Mouse (Mus musculus): Measurements from ENCODE around the gene Tfcp2l1. TPM values are rescaled to one million over a fixed set of nuclear protein-coding genes. Genes with fewer than 3 reads are reported as not detected.

Gene Tfcp2l1
- polyA plus RNA-seq, 1 experiment from 2014 or later = 2.4 TPM

DNA sequence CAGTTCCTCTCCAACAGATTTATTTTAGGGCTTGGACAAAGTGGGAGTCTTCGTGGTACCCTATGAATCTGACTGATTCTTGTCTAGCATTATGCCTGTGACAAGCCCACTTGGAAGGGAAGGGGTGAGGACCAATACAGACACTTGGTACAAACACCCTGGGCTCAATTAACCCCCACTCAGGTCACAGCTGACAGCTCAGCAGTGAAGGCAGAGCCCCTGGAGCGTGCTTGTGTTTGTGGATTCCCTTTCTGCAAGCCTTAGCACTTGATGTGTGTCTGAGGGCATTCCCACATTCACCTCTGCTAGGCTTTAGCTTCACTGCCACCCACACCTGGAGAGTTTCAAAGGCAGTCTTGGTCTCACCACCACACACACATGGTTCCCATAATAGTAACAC, 1.8 kb upstream of the Tfcp2l1 start:
- H3K4me2 ChIP-seq = no peak overlapping the region
- 47% methylated on average over 2 of the region's 2 CpGs for WGBS
- no peaks in the 10 kb centered on the region for H3K9me3 ChIP-seq
- peaks cover 6% of the 10 kb centered on the region for H3K27me3 ChIP-seq (replicated peaks)
- no peak overlapping the region for H3K9ac ChIP-seq
- H3K27ac ChIP-seq = no peak overlapping the region
- H3K4me1 ChIP-seq = no peaks in the 10 kb centered on the region
- H3K4me3 ChIP-seq (replicated peaks) = no peak overlapping the region
- H3K36me3 ChIP-seq = no peaks in the 10 kb centered on the region
- no peak for ATAC-seq (ENCODE audit: insufficient read depth, low FRiP score, low read depth)

DNA sequence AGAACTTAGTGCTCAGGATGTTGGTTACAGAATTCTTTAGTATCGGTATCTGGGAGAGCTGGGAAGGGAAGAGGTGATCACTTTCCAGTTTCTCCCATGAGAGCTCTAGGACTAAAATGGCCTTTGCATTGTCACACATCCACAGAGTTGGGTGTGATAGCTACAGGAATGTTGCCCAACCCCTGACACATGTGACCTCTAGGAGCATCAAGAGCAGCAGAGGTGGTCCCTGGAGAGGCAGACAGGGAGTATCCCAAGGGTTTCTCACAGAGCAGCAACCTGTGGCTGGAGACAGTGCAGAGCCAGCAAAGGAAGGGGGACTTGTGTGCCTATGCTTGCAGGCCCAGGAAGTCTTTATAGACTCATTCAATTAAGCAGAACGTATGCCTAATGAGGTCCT, 1.3 kb upstream of the Tfcp2l1 start:
- H3K27ac ChIP-seq = no peak overlapping the region
- H3K4me3 ChIP-seq (replicated peaks) = no peak overlapping the region
- 74% methylated on average over 2 of the region's 2 CpGs for WGBS
- H3K9me3 ChIP-seq = no peaks in the 10 kb centered on the region
- H3K4me2 ChIP-seq = no peak overlapping the region
- H3K9ac ChIP-seq = no peak overlapping the region
- peaks cover 6% of the 10 kb centered on the region for H3K27me3 ChIP-seq (replicated peaks)
- H3K4me1 ChIP-seq = no peaks in the 10 kb centered on the region
- no peaks in the 10 kb centered on the region for H3K36me3 ChIP-seq
- ATAC-seq (ENCODE audit: insufficient read depth, low FRiP score, low read depth) = no peak

DNA sequence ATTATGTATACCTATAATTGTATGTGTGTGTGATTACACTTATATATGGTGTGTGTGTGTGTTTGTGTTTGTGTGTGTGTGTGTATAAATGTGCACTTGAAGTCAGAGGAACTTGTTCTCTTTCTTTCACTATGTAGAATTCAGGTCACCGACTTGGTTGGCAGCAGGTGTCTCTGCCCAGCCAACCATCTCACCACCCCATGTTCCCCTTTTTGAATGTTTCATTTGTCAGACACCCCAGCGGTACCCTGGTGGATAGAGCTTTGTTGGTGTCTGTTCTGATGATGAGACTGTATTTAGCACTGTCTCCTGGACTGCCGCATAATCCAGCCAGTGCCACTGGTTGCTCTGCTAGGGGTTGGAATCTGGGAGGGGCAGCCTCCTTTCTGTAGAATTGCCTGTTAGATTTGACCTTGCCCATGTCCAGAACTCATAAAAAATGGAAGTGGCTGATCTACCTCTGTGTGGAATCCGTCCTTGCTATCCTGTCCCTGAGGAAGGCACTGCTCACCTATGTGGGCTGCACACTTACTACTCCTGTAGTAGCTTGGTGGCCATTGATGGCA, 5.8 kb downstream of the Tfcp2l1 start:
- ATAC-seq (ENCODE audit: insufficient read depth, low FRiP score, low read depth) = no peak
- Histone ChIP-seq H3K9ac (no peak overlapping the region), H3K4me1 (no peaks in the 10 kb centered on the region), H3K4me3 (replicated peaks) (no peak overlapping the region), H3K4me2 (no peak overlapping the region), H3K36me3 (no peaks in the 10 kb centered on the region), H3K27me3 (replicated peaks) (peaks cover 2% of the 10 kb centered on the region), H3K9me3 (no peaks in the 10 kb centered on the region), H3K27ac (no peak overlapping the region)
- 81% methylated on average over 4 of the region's 4 CpGs for WGBS

DNA sequence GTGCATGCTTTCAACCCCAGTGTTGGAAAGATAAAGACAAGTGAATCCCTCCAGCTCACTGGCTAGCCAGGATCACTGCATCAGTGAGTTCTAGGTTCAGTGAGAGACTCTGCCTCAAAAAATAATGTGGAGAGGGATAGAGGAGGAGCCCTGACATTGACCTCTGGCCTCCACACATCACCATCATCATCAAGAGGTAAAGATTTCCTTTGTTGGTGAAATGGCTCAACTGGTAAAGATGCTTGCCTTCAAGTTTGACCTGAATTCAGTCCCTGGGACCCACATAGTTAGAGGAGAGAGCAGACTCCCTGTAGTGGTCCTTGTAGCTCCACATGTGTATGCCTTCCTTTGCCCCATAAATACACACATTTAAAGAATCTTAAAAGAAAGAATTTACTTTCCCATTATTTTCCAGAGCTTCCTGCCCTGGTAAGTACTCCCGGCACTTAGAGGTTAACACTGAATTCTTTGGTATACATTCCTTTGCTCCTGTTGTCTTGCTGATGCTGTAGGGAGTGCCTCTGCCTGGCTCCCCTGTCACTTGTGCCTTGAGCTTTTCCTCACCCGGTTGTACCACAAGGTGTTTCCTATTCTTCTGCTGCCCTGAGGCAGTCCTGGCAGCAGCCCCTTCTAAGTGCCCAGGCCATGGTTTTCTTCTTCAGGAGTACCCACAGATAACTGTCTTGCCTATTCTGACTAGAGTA, 14.7 kb downstream of the Tfcp2l1 start:
- no peaks in the 10 kb centered on the region for H3K27me3 ChIP-seq (replicated peaks)
- no peak overlapping the region for H3K27ac ChIP-seq
- H3K9ac ChIP-seq = no peak overlapping the region
- no peaks in the 10 kb centered on the region for H3K36me3 ChIP-seq
- H3K9me3 ChIP-seq = no peaks in the 10 kb centered on the region
- no peaks in the 10 kb centered on the region for H3K4me1 ChIP-seq
- no peak for ATAC-seq (ENCODE audit: insufficient read depth, low FRiP score, low read depth)
- no peak overlapping the region for H3K4me3 ChIP-seq (replicated peaks)
- WGBS = 74% methylated on average over 2 of the region's 2 CpGs
- no peak overlapping the region for H3K4me2 ChIP-seq

DNA sequence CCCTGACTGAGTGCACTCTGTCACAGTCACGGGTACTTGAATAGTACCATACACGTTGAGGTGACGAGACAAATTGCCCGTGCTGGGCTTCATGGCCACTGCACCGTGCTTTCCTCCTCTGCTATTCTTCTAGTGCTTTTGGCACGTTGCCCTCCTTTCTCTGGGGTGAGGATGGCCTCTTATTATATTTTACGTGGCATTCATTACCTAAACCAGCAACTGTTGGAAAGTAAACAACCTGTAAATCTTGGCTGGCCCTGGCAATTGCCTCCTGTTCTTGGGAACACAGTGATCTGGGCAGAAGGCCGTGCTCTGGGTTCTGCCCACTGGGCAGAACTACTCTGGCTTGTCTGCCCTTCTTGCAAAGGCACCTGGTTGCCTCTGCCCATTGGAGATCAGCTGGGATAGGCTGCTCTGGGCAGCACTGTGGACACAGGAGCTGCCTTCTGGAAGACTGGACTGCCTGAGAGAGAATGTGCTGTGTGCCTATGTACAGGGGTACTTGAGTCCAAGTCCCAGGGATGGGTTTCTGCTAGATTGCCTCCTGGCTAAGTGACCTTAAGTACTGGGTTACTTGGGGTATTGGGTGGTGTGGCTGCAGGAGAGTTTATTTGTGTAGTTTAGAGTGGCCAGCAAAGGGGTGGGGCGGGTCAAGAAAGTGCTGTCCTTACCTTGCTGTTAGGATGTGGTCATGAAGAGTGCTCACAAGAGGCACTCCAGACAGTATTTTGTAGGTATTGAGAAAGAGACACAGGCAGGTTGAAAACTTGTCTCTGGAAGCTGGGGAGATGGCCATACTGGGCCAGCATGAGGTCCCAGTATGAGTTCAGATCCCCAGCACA, 15.6 kb downstream of the Tfcp2l1 start:
- Histone ChIP-seq H3K9ac (no peak overlapping the region), H3K27ac (no peak overlapping the region), H3K4me1 (no peaks in the 10 kb centered on the region), H3K9me3 (no peaks in the 10 kb centered on the region), H3K4me3 (replicated peaks) (no peak overlapping the region), H3K36me3 (no peaks in the 10 kb centered on the region), H3K27me3 (replicated peaks) (no peaks in the 10 kb centered on the region), H3K4me2 (no peak overlapping the region)
- WGBS = 59% methylated on average over 9 of the region's 9 CpGs
- no peak for ATAC-seq (ENCODE audit: insufficient read depth, low FRiP score, low read depth)

DNA sequence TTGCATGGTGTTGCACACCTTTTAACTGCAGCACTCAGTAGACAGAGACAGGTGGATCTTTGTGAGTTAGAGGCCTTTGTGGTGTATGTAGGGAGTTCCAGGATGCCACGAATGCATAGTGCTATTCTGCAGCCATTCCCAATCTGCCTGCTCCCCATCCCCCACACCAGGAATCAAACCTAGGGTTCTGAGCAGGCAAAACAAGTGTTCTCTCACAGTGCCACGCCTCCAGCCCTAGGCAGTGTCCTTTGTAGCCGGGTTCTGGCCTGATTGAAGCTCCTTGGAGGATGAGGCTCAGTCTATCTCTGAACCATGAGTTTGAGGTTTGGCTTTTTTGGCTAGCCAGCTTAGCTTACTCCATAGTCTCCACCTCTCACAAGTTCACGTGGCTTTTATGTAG, 18.0 kb downstream of the Tfcp2l1 start:
- Histone ChIP-seq H3K4me3 (replicated peaks) (no peak overlapping the region), H3K4me1 (peaks cover 7% of the 10 kb centered on the region), H3K9me3 (no peaks in the 10 kb centered on the region), H3K36me3 (no peaks in the 10 kb centered on the region), H3K9ac (no peak overlapping the region), H3K27ac (no peak overlapping the region), H3K4me2 (no peak overlapping the region), H3K27me3 (replicated peaks) (no peaks in the 10 kb centered on the region)
- 53% methylated on average over 4 of the region's 4 CpGs for WGBS
- no peak for ATAC-seq (ENCODE audit: insufficient read depth, low FRiP score, low read depth)

DNA sequence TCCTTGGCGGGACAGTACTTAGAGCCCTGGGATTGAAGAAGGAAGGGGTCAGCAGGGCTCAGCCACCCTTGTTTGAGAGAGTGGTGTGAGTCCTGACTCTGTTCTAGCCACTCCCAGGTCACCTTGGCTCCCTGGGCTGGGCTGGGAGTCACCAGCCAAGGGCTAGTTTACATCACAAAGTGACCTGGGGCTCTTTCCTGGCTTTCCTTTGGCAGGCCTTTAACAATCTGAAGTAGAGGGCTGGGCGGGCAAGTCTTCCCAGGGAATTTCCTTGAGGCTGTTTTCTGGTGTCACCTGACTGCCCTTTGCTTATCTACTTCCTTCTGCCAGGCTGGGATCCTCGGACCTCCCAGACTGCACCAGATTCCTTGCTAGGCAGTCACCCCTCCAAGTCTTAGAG, 20.3 kb downstream of the Tfcp2l1 start:
- 22% methylated on average over 3 of the region's 3 CpGs for WGBS
- H3K9ac ChIP-seq = no peak overlapping the region
- no peak overlapping the region for H3K4me3 ChIP-seq (replicated peaks)
- H3K27me3 ChIP-seq (replicated peaks) = no peaks in the 10 kb centered on the region
- no peak overlapping the region for H3K27ac ChIP-seq
- peaks cover 7% of the 10 kb centered on the region for H3K4me1 ChIP-seq
- no peaks in the 10 kb centered on the region for H3K9me3 ChIP-seq
- no peak overlapping the region for H3K4me2 ChIP-seq
- ATAC-seq (ENCODE audit: insufficient read depth, low FRiP score, low read depth) = no peak
- H3K36me3 ChIP-seq = no peaks in the 10 kb centered on the region

DNA sequence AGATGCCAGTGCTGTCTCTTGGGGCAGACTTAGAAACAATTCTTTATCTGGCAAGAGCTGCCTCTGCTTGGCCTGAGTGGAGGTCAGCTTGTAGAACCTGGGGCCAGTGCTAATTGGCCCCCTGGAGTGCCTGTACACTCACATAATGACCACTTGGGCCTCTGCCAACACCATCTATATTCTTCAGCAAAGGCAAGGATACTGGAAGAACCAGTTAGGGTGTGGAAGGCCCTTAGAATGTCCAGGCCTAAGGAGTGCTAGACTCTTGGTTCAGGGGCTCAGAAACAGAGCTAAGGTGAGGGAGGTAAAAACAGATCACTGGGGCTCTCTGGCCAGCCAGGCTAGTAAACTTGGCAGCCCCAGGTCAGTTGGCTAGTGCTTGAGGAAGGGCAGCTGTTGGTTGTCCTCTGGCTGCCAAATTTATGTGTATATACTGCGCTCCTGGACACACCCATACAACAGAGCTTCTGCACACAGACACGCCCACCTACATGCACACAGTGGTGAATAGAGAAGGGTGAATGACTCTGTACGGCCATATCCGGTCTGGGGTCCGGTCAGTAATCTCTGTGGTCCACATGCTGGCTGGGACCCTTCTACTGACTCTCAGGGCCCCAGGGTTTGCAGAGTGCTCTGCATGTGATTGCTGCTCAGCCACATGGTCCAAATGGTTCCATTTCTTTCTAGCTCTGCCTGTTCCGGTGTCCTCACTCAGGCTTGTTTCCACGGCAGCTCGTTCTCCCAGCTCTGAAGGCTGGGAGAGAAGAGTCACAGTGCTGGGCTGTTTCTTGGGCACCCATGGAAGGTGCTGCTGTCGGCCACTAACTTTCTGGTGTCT, 22.4 kb downstream of the Tfcp2l1 start:
- peak overlapping the region; percentile 65 for H3K27ac ChIP-seq
- H3K9me3 ChIP-seq = no peaks in the 10 kb centered on the region
- no peak overlapping the region for H3K4me2 ChIP-seq
- no peak overlapping the region for H3K4me3 ChIP-seq (replicated peaks)
- WGBS = 55% methylated on average over 9 of the region's 9 CpGs
- H3K4me1 ChIP-seq = peaks cover 7% of the 10 kb centered on the region
- ATAC-seq (ENCODE audit: insufficient read depth, low FRiP score, low read depth) = peak; percentile 70
- H3K36me3 ChIP-seq = no peaks in the 10 kb centered on the region
- no peak overlapping the region for H3K9ac ChIP-seq
- no peaks in the 10 kb centered on the region for H3K27me3 ChIP-seq (replicated peaks)

DNA sequence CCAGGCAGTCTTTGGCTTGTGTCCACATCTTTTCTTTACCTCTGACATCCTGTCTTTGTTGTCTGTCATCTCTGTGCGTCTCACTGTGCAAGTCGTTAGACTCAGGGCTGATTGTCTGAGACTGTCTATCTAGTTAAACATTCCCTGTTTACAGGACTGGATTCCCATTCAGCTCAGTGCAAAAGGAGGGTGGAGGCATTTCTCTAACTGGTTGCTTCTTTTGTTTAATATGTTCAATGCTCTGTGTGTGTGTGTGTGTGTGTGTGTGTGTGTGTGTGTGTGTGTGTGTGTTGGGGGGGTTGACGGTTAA, 23.0 kb downstream of the Tfcp2l1 start:
- H3K4me1 ChIP-seq = peaks cover 7% of the 10 kb centered on the region
- no peak overlapping the region for H3K4me2 ChIP-seq
- H3K4me3 ChIP-seq (replicated peaks) = no peak overlapping the region
- peak overlapping the region; percentile 65 for H3K27ac ChIP-seq
- no peak overlapping the region for H3K9ac ChIP-seq
- no peak for ATAC-seq (ENCODE audit: insufficient read depth, low FRiP score, low read depth)
- no peaks in the 10 kb centered on the region for H3K9me3 ChIP-seq
- WGBS = 35% methylated on average over 3 of the region's 3 CpGs
- H3K27me3 ChIP-seq (replicated peaks) = no peaks in the 10 kb centered on the region
- no peaks in the 10 kb centered on the region for H3K36me3 ChIP-seq

DNA sequence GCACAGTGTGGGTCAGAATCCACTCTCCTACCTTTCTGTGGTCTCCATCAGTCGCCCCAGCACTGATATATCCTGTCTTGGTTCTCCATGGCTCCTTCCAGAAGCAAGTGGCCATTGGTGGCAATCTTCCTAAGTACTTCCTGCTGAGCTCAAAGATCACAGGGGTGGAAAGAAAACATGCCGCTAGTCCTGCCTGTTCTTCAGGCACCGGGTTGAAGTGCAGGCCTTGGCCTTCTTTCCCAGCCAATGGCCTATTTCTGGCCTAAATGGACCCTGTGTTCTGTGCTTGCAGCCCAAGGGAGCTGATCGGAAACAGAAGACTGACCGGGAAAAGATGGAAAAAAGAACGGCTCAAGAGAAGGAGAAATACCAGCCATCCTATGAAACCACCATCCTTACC, 31.0 kb downstream of the Tfcp2l1 start:
- 76% methylated on average over 6 of the region's 6 CpGs for WGBS
- Histone ChIP-seq H3K4me2 (no peak overlapping the region), H3K9ac (no peak overlapping the region), H3K27ac (no peak overlapping the region), H3K4me3 (replicated peaks) (no peak overlapping the region), H3K27me3 (replicated peaks) (no peaks in the 10 kb centered on the region), H3K36me3 (no peaks in the 10 kb centered on the region), H3K9me3 (no peaks in the 10 kb centered on the region), H3K4me1 (0 out of 2 replicates have a peak, but pooled peaks cover 2% of the 10 kb centered on the region)
- ATAC-seq (ENCODE audit: insufficient read depth, low FRiP score, low read depth) = no peak

DNA sequence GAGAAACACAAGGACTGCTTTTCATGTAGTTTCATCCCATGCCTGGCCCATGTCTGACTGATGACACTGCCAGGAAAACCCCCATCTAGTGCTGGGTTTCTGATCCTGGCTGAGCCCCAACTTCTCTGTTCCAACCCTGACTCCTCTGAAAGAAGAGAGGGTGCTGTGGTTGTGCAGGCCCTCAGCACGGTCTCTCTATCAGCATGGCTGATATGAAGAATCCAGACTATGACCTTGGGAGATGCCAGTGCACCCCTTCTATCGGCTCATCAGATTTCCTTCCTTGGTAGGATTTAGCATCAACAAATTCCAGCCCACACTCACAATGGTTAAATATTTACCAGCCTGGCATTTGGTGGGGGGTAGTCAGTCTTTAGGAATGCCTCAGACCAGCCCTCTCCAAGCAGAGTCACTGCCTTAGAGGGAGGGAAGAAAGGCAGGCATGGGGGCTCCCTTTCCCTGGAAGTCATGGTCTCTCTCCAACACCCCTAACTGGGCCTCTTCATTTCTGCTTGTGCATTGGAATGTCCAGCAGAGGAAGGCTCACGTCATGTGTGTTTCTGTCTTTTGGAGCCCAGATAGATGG, 33.2 kb downstream of the Tfcp2l1 start:
- no peak overlapping the region for H3K27ac ChIP-seq
- H3K27me3 ChIP-seq (replicated peaks) = no peaks in the 10 kb centered on the region
- H3K9ac ChIP-seq = no peak overlapping the region
- no peak for ATAC-seq (ENCODE audit: insufficient read depth, low FRiP score, low read depth)
- 26% methylated on average over 3 of the region's 3 CpGs for WGBS
- H3K4me1 ChIP-seq = 0 out of 2 replicates have a peak, but pooled peaks cover 2% of the 10 kb centered on the region
- H3K4me3 ChIP-seq (replicated peaks) = no peak overlapping the region
- H3K4me2 ChIP-seq = no peak overlapping the region
- H3K36me3 ChIP-seq = no peaks in the 10 kb centered on the region
- H3K9me3 ChIP-seq = no peaks in the 10 kb centered on the region
